Mouse (Mus musculus): ENCODE measurements at regions not wholly inside any gene's neighbourhood (a gene's known extent, or its start where the extent isn't known, plus 50 kb on each side); places are given as distances from the start of the nearest gene placed in this dataset.

- TF ChIP-seq CTCF (conservative IDR thresholded peaks at IDR 0.05; ENCODE audit: low read length): no peak
- no peak for TF ChIP-seq POU5F1 (IDR thresholded peaks at IDR 0.05; ENCODE audit: borderline replicate concordance, low read length)
Measured at GRCm38 (mm10) chr17:85805726-85806359, 117.8 kb upstream of the Six2 start.

All from E14TG2a.4 (cell line).